Mouse (Mus musculus): ENCODE results near the gene Clip3.

Gene Clip3

GRCm38 (mm10) chr7:30326427-30326826 lies 34.9 kb downstream of the Clip3 start:
- DNase-seq (ENCODE audit: low spot score): no peak

GRCm38 (mm10) chr7:30327140-30327539 lies 35.6 kb downstream of the Clip3 start:
- DNase-seq (ENCODE audit: low spot score): no peak

- no peak for DNase-seq (ENCODE audit: low spot score)
Measured at GRCm38 (mm10) chr7:30328379-30328778, 36.9 kb downstream of the Clip3 start.

- peak; percentile 88 for DNase-seq (ENCODE audit: low spot score)
Measured at GRCm38 (mm10) chr7:30331887-30332286, 40.4 kb downstream of the Clip3 start.

GRCm38 (mm10) chr7:30332622-30333259 lies 41.2 kb downstream of the Clip3 start:
- DNase-seq (ENCODE audit: low spot score): no peak

GRCm38 (mm10) chr7:30333436-30333835 lies 41.9 kb downstream of the Clip3 start:
- no peak for DNase-seq (ENCODE audit: low spot score)

- no peak for DNase-seq (ENCODE audit: low spot score)
Measured at GRCm38 (mm10) chr7:30334563-30334962, 43.0 kb downstream of the Clip3 start.

GRCm38 (mm10) chr7:30335688-30336087 lies 44.2 kb downstream of the Clip3 start:
- no peak for DNase-seq (ENCODE audit: low spot score)

- DNase-seq (ENCODE audit: low spot score): no peak
Measured at GRCm38 (mm10) chr7:30336384-30336783, 44.9 kb downstream of the Clip3 start.

GRCm38 (mm10) chr7:30339432-30340109 lies 48.0 kb downstream of the Clip3 start:
- no peak for DNase-seq (ENCODE audit: low spot score)

GRCm38 (mm10) chr7:30346635-30347379 lies 55.3 kb downstream of the Clip3 start:
- DNase-seq (ENCODE audit: low spot score): no peak

GRCm38 (mm10) chr7:30347828-30348227 lies 56.3 kb downstream of the Clip3 start:
- no peak for DNase-seq (ENCODE audit: low spot score)

GRCm38 (mm10) chr7:30353279-30353822 lies 61.8 kb downstream of the Clip3 start:
- DNase-seq (ENCODE audit: low spot score): no peak

GRCm38 (mm10) chr7:30354059-30354458 lies 62.5 kb downstream of the Clip3 start:
- no peak for DNase-seq (ENCODE audit: low spot score)

Data from layer of hippocampus, adult 9-10 months (tissue).